Mouse (Mus musculus) neural tube, embryonic 12.5 days (tissue): ENCODE measurements around the gene Bend6. TPM values are rescaled to one million over a fixed set of nuclear protein-coding genes. Genes with fewer than 3 reads are reported as not detected.

Source experiments
- ATAC-seq: fragments of 200-750 bp; cut with Nextera tagmentation; 2 replicates; pipeline ENCODE4 v1.8.0; 2017; ENCODE audit warnings: low read depth, mild to moderate bottlenecking, moderate TSS enrichment, moderate library complexity; ENCODE audit not compliant: low FRiP score
- H3K27ac ChIP-seq: fragments of 300-500 bp; sonication (generic); 2 replicates; pipeline ENCODE4 v1.5.1; 2016
- H3K27me3 ChIP-seq: fragments of 300-500 bp; sonication (generic); replicated peaks from 2 replicates; pipeline ENCODE4 v1.6.1; 2016; ENCODE audit warnings: mild to moderate bottlenecking
- H3K36me3 ChIP-seq: fragments of 300-500 bp; sonication (generic); 2 replicates; pipeline ENCODE4 v1.6.1; 2016; ENCODE audit warnings: mild to moderate bottlenecking
- H3K4me1 ChIP-seq: fragments of 300-500 bp; sonication (generic); 2 replicates; pipeline ENCODE4 v1.6.1; 2016
- H3K4me2 ChIP-seq: fragments of 300-500 bp; sonication (generic); replicated peaks from 2 replicates; pipeline ENCODE4 v1.6.1; 2016; ENCODE audit warnings: mild to moderate bottlenecking
- H3K4me3 ChIP-seq: fragments of 300-500 bp; sonication (generic); 2 replicates; pipeline ENCODE4 v1.5.1; 2016
- H3K9ac ChIP-seq: fragments of 300-500 bp; sonication (generic); 2 replicates; pipeline ENCODE4 v1.6.1; 2016; ENCODE audit warnings: mild to moderate bottlenecking
- H3K9me3 ChIP-seq: fragments of 300-500 bp; sonication (generic); 2 replicates; pipeline ENCODE4 v1.6.1; 2016; ENCODE audit warnings: mild to moderate bottlenecking
- WGBS: fragments of 180-500 bp; shearing (Covaris S2); methylation state at CpG from one replicate; pipeline ENCODE4 v1.1.7; 2016; 5-methylcytosine and 5-hydroxymethylcytosine counted together
- polyA plus RNA-seq: library from polyadenylated mRNA; unstranded; fragments of >200 nt; fragmentation: Nextera tagmentation; extraction: Ambion mirVana; gene quantifications from 2 replicates; pipeline ENCODE4 v1.2.1, GENCODE M21; 2016

Gene Bend6
- 5.1 and 6.1 TPM in 2 replicates for polyA plus RNA-seq

DNA sequence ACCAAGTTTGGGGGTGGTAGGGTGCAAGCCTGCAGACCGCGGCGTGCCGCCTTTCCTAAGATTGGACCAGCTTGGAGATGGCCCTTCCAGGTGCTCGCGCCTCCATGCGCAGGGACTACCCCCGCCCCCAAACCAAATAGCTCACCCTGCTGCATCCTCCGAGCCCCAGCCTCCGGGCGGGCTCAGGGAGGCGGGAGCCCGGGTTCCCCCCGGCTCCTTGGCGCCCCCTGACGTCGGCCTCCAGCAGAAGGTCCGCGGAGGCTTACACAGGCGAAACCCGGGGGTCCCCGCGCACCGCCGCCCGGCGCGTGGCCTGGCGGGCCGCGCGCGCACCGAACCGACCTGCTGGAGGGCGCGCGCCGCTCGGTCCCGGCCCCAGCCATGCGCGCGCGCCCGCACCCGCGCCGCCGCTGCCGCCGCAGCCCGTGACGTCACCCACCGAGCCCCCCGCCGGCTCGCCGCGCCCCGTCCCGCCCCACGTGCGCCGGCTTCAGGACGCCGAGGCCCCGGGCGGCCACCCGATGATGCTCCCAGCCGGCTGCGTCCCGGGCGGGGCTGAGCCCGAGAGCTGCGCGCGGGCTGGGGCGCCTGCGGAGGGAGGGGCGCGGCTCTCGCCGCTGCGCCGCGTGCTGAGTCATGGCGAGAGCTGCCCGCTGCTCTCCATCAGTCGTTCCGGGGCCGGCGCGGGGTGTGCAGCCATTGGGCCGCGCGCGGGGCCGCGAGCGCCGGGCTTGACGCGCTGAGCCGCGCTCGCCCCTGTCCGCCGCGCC lies at the start of gene Bend6:
Gene Bend6, minus strand, starts transcription at position 396 of the 770 bp plus-strand sequence.
- Histone ChIP-seq H3K27me3 (peaks cover 16% of the 10 kb centered on the region), H3K9me3 (no peaks in the 10 kb centered on the region), H3K4me1 (peaks cover 20% of the 10 kb centered on the region; the same call in 1 of the 2 replicates), H3K9ac (peak within 1 kb of the TSS; percentile 70), H3K36me3 (no peaks in the 10 kb centered on the region), H3K4me2 (peak within 1 kb of the TSS; percentile 81), H3K4me3 (peak within 1 kb of the TSS; percentile 72), H3K27ac (no peak within 1 kb of the TSS)
- ATAC-seq = peak; percentile 87
- WGBS = under 1% methylated on average over 106 of the region's 110 CpGs

DNA sequence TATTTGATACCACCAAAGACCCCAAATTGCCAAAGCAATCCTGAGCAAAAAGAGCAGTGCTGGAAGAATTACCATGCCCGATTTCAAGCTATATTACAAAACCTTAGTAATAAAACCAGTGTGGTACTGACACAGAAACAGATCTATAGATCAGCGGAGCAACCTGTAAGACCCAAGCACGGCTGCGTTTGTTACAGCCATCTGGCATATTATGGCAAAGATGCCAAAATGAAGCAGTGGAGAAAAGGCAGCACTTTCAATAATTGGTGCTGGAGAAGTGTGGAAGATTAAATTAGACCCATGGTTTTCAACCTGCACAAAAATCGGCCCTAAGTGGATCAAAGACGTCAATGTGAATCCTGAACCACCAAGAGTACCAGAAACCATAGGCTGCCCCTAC lies 48.0 kb upstream of the Bend6 start:
- no peaks in the 10 kb centered on the region for H3K27me3 ChIP-seq
- no peak overlapping the region for H3K9ac ChIP-seq
- no peak overlapping the region for H3K4me3 ChIP-seq
- WGBS = 93% methylated on average over 6 of the region's 6 CpGs
- no peak overlapping the region for H3K27ac ChIP-seq
- no peaks in the 10 kb centered on the region for H3K36me3 ChIP-seq
- H3K9me3 ChIP-seq = no peaks in the 10 kb centered on the region
- H3K4me2 ChIP-seq = no peak overlapping the region
- no peak for ATAC-seq
- H3K4me1 ChIP-seq = no peaks in the 10 kb centered on the region

DNA sequence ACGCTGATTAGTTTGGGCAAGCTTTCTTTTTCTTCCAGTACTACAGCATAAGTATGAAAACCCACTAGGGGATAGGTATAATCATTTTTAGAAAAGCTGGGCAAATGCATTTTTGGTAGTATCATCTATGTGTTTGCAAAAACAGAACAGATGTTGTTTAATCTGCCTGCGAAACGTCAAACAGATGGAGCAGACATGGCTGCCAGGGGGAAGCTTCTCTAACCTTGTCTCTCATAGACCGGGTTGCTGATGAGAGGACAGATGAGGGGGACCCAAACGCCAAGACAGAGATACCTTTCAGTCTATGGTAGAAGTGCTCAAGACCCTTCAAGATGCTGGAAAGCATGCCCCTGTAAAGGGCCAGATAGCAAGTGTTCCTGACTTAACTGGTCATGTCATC lies 40.9 kb upstream of the Bend6 start:
- H3K9me3 ChIP-seq = no peaks in the 10 kb centered on the region
- no peak overlapping the region for H3K4me2 ChIP-seq
- no peak for ATAC-seq
- 87% methylated on average over 5 of the region's 5 CpGs for WGBS
- no peaks in the 10 kb centered on the region for H3K36me3 ChIP-seq
- no peak overlapping the region for H3K27ac ChIP-seq
- H3K4me3 ChIP-seq = no peak overlapping the region
- H3K4me1 ChIP-seq = no peaks in the 10 kb centered on the region
- H3K27me3 ChIP-seq = no peaks in the 10 kb centered on the region
- H3K9ac ChIP-seq = no peak overlapping the region

DNA sequence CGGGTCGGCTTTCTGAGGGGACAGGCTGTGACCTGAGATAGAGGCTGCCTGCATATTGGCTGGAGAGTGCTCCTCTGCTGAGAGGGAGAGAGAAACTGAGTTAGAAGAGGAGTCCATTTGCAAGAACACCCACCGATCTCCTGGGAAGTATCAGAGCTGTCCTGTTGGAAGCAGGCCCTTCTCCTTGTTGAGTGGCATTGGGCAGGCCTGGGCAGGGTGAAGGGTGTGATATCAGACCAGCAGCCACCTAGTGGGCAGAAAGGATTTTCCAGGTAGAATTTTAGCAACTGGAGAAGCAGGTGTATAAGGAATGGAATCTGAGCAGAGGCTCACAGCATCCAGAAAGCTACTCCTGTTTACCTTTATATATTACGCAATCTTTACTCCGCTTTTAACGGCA lies 40.2 kb upstream of the Bend6 start:
- Histone ChIP-seq H3K4me2 (no peak overlapping the region), H3K27me3 (no peaks in the 10 kb centered on the region), H3K4me1 (no peaks in the 10 kb centered on the region), H3K36me3 (no peaks in the 10 kb centered on the region), H3K9ac (no peak overlapping the region), H3K9me3 (no peaks in the 10 kb centered on the region), H3K27ac (no peak overlapping the region), H3K4me3 (no peak overlapping the region)
- no peak for ATAC-seq
- WGBS = 88% methylated on average over 6 of the region's 6 CpGs

DNA sequence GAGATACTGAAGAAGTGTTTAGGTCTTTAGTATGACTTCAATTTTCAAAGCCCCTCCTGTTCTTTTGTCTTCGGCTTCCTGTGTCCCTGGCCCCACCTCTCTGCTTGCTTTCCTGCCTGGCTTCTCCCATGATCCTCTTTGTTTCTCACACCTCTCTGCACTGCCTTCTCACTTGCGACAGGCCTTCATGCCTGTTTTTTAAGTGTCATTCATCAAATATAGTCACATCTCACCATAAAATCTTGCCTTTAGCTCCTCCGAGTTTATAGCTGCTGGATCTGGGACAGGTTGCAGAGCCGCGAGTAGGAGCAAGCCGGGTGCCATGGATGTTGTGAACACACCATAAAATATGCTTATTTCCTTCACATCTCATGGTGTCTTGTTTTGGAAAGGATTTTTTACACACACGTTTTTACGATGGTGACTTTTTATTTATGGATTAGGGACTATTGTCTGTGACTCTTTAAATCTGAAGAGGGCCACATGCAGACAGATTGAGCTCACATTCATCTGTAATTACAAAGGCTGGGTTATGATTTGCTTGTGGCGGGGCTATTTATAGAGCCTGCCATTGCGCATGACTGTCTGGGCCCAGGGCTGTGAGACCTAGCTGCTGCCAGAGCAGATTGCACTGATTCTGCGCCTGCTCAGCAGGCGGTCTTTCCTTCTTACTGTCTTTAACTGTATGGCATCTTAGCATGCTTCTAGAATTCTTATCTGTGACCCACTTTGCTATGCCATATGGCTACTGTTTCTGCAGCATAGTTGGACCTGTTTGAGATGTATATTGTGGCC lies 39.2 kb upstream of the Bend6 start:
- H3K27ac ChIP-seq = no peak overlapping the region
- H3K36me3 ChIP-seq = no peaks in the 10 kb centered on the region
- H3K9ac ChIP-seq = no peak overlapping the region
- H3K9me3 ChIP-seq = no peaks in the 10 kb centered on the region
- no peak overlapping the region for H3K4me3 ChIP-seq
- WGBS = 81% methylated on average over 12 of the region's 12 CpGs
- H3K27me3 ChIP-seq = no peaks in the 10 kb centered on the region
- no peak for ATAC-seq
- no peaks in the 10 kb centered on the region for H3K4me1 ChIP-seq
- H3K4me2 ChIP-seq = no peak overlapping the region

DNA sequence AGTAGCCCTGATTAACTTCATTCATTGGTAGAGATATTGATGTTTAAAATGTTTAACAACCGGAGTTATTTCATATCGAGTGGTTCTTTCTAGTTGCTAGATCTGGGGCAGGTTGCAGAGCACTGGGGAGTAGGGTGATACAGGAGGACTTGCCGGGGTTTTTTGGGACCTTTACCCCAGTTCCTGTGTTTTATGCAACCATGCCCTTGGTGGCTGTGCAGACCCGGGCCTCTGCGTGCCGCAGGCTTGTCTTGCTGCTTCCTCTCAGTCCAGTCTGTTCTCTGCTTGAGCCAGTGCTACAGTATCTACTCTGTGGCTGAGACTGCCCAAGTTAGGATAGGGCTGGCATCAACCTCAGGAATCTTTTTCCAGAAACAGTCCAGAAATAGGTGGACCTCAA lies 38.1 kb upstream of the Bend6 start:
- no peak overlapping the region for H3K9ac ChIP-seq
- ATAC-seq = no peak
- no peak overlapping the region for H3K4me2 ChIP-seq
- H3K4me3 ChIP-seq = no peak overlapping the region
- H3K27me3 ChIP-seq = no peaks in the 10 kb centered on the region
- H3K36me3 ChIP-seq = no peaks in the 10 kb centered on the region
- no peaks in the 10 kb centered on the region for H3K4me1 ChIP-seq
- H3K9me3 ChIP-seq = no peaks in the 10 kb centered on the region
- WGBS = 95% methylated on average over 6 of the region's 6 CpGs
- H3K27ac ChIP-seq = no peak overlapping the region

DNA sequence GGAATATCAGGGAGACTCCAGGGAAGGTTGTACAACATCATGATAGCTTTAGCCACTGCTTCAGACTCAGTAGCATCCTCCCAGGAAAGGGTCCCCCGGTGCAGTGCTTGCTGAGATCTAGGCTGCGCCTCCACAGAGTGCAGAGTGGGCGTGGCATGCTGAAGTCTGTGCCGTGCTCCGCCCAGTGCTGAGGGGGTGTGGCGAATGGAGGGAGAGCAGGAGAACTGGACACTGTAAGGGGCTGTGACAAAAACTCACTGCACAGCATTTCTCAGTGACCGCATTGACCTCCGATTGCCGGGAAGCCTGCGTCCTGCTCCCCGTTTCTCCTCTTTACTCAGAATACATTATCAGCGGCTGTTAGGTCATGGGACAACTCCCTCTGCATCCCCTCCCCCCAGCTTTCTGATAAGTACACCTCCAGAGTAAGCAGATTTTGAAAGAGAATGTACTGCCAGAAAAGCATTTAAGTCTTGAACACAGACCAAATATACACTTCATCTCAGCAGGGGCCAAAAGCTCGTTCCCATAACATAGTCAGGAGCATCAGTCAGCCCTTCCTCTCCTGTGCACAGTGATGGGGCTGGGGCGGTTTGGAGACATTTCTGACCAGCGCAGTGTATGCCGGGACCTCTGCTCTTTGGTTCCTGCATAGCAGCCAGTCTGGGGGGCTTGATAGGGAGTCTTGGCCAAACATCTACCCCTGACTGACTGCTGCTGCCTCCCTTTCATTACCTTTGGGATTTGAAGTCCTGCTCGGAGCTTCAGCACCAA lies 37.5 kb upstream of the Bend6 start:
- no peak overlapping the region for H3K4me3 ChIP-seq
- no peak for ATAC-seq
- H3K27me3 ChIP-seq = no peaks in the 10 kb centered on the region
- H3K36me3 ChIP-seq = no peaks in the 10 kb centered on the region
- H3K4me2 ChIP-seq = no peak overlapping the region
- WGBS = 69% methylated on average over 17 of the region's 17 CpGs
- no peak overlapping the region for H3K9ac ChIP-seq
- H3K27ac ChIP-seq = no peak overlapping the region
- H3K9me3 ChIP-seq = no peaks in the 10 kb centered on the region
- H3K4me1 ChIP-seq = no peaks in the 10 kb centered on the region

DNA sequence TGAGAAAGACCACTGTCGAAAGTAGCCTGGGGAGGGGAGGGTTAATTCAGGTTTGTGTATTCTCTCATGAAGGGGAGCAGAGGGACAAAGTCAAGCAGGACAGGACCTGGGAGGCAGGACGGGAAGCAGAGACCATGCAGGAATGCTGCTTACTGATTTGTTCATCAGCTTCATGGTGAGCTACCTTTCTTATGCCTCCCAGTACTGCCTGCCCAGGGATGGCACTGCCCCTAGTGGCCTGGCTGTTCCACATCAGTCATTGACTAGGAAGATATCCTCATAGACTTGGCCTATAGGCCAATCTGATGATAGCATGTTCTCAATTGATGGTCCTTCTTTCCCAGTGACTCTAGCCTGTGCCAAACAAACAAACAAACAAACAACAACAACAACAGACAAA lies 36.3 kb upstream of the Bend6 start:
- Histone ChIP-seq H3K4me2 (no peak overlapping the region), H3K4me1 (no peaks in the 10 kb centered on the region), H3K36me3 (no peaks in the 10 kb centered on the region), H3K27ac (no peak overlapping the region), H3K27me3 (no peaks in the 10 kb centered on the region), H3K4me3 (no peak overlapping the region), H3K9ac (no peak overlapping the region), H3K9me3 (no peaks in the 10 kb centered on the region)
- ATAC-seq = no peak
- 90% methylated on average over 2 of the region's 2 CpGs for WGBS

DNA sequence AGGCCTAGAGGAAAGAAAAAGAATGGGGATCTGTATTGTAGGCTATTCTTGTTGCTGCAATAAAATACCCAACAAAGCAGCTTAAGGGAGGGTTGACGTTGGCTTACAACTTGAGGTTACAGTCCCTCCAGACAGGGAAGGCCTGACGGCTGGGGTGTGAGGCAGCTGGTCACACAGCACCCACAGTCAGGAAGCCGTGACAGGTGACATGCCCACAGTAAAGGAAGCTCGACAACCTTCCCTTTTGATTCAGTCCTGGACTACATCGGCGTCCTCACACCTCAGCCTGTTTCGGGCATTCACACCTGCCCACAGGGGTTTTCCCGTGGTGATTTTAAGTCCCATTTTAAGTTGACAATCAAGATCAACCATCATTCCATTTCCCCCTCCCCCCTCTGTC lies 35.0 kb upstream of the Bend6 start:
- ATAC-seq = no peak
- Histone ChIP-seq H3K4me1 (no peaks in the 10 kb centered on the region), H3K9me3 (no peaks in the 10 kb centered on the region), H3K9ac (no peak overlapping the region), H3K27ac (no peak overlapping the region), H3K4me3 (no peak overlapping the region), H3K4me2 (no peak overlapping the region), H3K27me3 (no peaks in the 10 kb centered on the region), H3K36me3 (no peaks in the 10 kb centered on the region)
- WGBS = 78% methylated on average over 8 of the region's 8 CpGs

DNA sequence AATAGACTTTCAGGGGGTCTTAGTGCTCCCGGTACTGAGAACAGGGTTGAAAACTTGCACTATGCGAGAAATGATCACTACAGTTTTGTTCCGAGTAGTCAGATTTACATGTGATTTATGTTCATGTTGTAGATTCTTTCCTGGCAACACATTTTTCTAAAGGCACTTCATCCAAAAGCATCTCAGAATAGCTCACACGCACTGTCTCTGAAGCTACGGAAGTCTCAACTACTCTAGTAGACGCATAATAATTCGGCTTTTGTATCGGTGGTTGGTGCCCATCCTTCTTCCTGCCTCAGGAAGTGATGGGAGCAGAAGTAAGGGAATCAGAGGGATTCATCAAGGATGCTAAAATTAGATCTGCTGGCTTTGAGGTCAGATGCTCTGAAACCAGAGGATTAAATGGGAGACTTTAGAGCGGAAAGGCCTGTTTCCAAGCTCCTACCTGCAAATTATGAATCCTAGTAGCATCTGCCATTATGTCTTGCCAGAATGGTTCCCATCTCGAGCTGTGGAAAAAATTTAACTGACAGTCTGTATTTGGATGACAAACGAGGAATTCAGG lies 32.8 kb upstream of the Bend6 start:
- WGBS = 86% methylated on average over 11 of the region's 11 CpGs

DNA sequence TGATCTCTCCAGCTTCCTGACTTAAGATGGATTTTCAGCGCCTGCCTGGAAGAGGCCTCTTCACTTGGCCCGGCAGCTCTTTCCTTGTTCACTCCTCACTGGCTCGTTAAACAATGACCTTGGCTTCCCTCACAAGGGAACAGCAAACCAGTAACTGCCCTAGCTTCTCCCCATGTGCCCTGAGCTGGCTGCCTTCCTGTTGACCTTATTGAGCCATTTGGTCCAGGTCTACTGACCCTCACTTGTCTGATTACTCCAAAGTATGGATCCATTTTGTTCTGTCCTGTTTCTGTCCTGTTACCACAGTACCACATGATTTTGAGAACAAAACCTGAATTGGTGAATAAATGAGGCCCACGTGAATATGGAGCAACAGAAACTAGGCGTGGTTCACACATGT lies 32.2 kb upstream of the Bend6 start:
- no peak overlapping the region for H3K27ac ChIP-seq
- H3K4me3 ChIP-seq = no peak overlapping the region
- H3K4me1 ChIP-seq = no peaks in the 10 kb centered on the region
- H3K9ac ChIP-seq = no peak overlapping the region
- H3K4me2 ChIP-seq = no peak overlapping the region
- H3K27me3 ChIP-seq = no peaks in the 10 kb centered on the region
- no peak for ATAC-seq
- no peaks in the 10 kb centered on the region for H3K9me3 ChIP-seq
- H3K36me3 ChIP-seq = no peaks in the 10 kb centered on the region
- WGBS = 85% methylated on average over 5 of the region's 5 CpGs

More for the DNA sequence above, 32.8 kb upstream of the Bend6 start:
- no peak for ATAC-seq
- H3K27ac ChIP-seq = no peak overlapping the region
- H3K4me1 ChIP-seq = no peaks in the 10 kb centered on the region
- no peaks in the 10 kb centered on the region for H3K36me3 ChIP-seq
- no peaks in the 10 kb centered on the region for H3K27me3 ChIP-seq
- no peak overlapping the region for H3K4me2 ChIP-seq
- no peaks in the 10 kb centered on the region for H3K9me3 ChIP-seq
- no peak overlapping the region for H3K9ac ChIP-seq
- no peak overlapping the region for H3K4me3 ChIP-seq

DNA sequence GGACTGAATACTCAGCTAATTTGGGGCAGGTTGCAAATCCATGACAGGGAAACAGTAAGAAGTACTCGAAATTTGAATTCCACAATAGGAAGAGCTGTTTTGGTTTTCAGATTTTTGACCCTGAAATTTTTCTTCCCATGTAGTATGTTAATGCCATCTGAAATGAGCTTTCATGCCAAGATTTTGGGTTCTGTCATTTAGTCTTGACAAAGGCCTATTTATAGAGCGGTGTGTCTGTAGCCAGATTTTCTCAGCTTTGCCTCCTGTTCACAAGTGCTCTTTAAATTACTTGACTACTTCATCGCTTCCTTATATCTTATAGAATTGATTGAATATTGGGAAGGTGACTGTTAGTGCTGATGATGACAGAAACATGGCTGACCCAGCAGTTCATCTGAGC lies 28.3 kb upstream of the Bend6 start:
- Histone ChIP-seq H3K36me3 (no peaks in the 10 kb centered on the region), H3K4me3 (no peak overlapping the region), H3K4me2 (no peak overlapping the region), H3K9ac (no peak overlapping the region), H3K4me1 (no peaks in the 10 kb centered on the region), H3K9me3 (no peaks in the 10 kb centered on the region), H3K27ac (no peak overlapping the region), H3K27me3 (no peaks in the 10 kb centered on the region)
- no peak for ATAC-seq
- WGBS = 88% methylated on average over 3 of the region's 3 CpGs
